Mouse (Mus musculus) fibroblast of lung, adult 2 months (primary cell): ENCODE results near the gene Adamts3.

Experiments used
- DNase-seq: peaks from one replicate; pipeline ENCODE4 v3.0.0-alpha.2; 2011; ENCODE audit warnings: low read depth

Adamts3 gene

DNA sequence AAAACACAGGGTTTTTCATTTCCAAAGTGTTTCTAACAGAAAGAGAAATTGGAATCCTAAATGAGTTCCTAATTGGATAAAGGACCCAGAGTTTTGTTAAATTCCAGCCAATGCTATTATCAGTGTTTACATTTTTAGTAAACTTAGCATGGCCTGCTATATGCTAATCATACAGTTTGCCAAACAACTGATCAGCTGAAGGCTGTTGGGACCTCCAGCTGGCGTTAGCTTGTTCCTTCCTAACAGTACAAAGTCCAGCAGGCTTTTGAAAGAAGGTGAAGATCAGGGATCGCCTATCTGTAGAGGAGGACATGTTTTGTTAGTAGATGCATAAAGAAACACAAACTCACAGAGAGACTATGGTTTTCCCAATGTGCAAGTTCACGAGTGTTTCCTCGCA is 173.7 kb downstream of the Adamts3 start:
- no peak for DNase-seq

DNA sequence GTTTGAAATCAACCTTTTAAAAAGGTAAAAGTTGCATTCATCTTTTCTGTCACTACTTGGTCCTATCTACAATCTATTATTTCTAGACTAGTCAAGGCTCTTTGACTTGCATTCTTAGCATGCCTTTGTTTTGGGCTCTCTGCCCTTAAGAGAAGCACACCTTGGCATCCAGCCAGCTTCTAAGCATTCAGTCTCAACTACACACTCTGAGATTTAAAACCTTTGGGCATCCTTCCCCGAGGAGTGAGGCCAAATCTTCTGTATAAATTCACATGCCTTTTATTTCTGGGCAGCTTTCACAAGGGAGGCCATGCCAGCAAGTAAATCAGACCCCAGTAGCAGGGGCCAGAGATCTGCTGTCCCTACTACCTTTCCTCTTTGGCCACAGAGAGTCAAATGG is 178.9 kb downstream of the Adamts3 start:
- DNase-seq, result peak; percentile 18

DNA sequence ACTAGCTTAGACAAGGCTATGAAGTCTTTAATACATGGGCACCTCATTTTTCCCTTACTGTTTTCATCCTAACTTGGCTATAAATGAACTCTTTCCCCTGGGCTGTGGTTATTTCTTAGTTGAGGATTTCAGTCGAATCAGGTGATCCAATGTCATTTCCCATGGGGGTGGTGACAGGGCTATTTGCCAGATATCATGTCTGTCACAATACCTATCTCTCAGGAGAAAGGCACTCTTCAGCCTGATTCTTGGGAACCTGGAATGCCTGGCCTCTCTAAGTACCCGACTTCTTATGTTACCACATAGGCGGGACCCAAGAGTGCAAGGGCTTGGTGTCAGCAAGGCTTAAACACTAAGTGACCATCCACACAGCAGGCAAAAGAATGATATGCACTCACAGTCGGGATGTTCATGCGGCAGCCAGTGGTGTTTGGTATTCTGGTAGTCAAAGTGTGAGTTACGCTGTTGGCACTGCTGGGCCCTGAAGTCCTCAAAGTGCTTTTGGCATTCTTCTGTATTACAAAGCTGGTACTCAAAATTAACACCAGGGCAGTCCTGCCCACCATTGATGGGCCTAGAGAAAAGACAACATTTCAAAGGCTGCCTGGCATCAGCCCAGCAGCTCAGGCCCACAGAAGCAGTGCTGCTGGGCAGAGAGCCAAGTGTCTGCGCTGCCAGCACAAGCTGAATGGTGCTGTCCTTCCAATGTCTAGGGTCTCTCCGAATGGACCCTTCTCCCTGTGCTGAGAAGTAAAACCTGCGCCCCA is 181.7 kb downstream of the Adamts3 start:
- no peak for DNase-seq

DNA sequence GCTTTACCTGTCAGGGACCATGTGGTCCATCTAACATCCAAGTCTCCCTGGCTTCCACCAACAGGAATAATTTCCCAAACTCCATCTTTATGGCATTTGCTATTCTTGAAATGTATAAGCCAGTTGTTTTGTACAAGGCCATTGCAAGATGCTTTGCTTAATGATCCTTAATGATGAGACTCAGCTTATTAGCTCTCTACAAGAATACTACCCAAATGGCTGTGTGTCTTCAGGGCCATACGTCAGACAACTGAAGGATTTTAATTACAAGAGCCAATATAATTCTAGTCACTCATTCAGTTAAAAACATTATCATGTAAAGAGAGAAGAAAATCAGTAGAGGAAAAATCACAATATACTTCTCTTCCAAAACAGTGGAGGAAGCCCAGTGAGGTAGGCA is 195.3 kb downstream of the Adamts3 start:
- no peak for DNase-seq

DNA sequence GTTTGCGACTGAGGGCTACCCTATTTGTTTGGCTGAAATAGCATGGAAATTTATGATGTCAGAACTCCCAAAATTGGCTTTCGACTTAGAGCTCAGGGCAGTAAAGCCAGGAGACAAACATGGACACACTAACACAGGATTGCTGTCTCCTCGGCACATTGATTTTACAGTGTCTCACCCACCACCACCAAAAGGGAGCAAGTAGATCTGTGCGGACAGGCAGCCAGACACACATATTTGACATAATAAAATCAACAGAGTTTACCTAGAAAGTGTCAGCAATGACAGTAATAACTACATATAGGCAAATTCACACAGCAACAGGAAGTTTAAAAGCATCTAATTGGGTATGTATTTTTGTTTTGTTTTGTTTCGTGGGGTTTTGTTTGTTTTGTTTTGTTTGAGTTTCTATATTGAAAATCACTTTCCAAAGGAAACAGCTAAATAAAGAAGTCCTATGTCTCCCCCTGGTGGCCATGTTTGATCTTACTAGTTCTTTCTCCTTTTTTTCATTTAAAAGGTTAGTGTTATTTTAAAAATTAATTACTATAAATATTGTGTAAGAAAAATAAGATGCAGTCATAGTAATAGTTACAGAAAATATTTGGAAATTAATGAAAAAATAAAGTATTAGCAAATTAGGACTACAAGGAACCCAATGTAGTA is 203.1 kb downstream of the Adamts3 start:
- DNase-seq, result peak; percentile 18

DNA sequence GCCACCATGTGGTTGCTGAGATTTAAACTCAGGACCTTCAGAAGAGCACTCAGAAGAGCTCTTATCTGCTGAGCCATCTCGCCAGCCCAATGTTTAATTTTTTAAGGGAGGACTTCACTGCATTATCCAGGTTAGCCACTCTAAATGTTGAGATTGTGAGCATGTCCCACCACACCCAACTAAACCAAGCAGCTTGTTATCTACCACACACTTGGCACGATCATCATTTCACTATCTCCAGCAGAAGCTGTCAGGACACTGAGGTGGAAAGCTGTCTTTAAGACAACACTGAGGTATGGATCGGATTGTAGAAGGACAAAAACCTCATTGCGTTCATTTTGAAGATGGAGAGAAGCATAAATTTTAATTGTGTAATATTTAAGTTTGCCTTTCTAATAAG is 205.0 kb downstream of the Adamts3 start:
- DNase-seq, result no peak

DNA sequence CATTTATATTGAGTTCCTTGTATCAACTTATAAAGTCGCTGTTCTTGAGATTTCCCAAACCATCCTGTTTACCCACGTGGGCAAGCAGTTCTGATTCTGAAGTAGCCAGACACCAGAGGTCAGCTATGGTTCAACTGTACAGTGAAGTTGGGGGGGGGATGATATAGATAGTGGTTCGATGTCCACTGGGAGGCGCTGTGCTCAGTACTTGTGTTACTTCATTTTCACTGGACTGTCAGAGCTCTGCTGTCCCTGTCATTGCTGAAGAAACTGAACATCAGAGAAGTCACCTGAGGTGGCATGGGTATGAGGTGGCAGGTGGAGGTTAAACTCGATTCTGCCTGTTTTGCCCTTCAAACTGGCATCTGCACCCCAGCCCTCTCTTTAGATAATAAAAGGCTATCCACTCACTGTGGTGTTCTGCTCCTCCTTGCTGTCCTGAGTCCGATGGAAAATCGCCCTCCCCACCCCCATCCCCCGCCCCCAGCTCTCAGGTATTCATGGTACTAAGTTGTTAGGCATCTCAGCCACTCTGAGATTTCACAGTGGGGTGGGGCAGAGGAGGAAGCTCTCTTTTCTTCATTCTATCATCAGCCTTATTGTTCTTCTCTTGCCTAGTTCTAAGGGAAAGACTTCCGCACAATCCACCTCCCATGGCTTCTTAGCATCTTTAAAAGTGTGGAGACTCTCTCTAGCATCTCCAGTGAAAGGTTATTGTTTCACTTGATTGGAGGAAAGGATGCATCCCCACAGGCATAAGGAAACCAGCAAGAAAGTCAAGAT is 208.9 kb downstream of the Adamts3 start:
- no peak for DNase-seq

DNA sequence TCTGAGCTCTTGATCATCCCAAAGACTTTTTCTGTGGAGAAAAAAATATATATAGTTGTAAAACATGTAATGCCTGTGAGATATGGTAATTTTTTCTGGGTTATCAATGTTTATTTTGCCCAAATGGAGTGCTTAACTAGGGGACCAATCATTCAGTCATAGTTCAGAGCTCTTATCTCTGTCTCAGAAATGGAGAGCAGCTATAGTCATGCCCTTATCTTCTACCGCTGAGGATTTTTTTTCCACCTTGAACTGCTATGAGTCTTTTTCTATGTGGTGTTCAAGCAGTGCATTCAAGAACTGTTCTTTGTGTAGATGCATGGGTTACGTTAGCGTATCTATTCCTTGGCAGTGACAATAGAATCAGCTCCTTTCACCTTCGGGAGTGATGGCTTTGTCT is 210.2 kb downstream of the Adamts3 start:
- no peak for DNase-seq

DNA sequence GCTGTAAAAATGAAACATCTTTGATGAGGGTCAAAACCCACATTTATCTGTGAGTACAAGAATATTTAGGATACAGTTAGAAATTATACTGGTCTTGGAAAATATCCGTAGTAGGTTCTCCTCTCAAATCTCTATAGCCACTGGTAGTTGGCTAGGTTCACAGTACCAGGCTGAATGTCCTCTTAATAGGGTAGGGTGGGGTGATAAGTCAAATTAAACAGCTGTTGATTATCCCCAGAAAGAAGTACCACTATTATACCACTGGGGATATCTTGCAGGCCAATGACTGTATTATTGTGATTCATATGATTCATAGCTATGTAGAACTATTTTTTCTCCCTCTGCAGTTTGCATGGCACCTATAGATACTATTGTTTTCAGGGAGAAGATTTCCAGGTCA is 228.8 kb downstream of the Adamts3 start:
- DNase-seq, result no peak

DNA sequence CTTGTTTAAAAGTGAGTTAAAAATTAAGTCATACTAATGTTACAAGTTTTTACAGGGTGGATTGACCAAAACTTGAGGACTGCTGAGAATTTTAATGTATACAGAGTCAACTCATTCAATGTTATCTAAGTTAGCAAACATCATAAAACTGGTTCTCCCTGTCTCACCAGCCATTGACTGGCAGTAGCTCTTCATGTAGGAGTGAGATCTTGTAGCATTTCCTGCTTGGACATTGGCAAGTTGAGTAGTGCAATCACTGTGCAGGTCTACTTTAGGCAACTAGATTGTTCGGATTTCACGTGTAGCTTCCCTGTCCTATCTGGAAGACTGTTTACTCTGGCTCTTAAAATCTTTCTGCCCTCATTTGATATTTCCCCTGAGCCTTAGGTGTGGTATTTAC is 229.3 kb downstream of the Adamts3 start:
- DNase-seq, result no peak

DNA sequence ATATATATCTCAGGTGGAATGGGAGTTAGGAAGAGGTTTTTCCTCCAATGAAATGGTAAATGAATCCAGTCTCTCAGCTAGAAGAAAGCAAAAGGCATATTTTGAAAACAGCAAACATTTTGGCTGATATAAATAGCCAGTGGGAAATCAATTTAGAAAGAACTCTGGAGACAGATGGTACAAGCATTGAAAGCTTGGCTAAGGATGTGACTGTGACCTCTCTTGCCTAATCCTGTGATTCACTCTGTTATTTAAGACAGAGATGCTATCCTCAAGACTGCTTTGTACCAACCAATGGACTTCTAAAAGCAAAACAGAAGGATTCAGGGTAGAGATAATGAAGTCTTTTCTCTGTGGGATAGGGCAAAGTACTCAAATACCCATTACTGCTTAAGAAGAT is 236.2 kb downstream of the Adamts3 start:
- no peak for DNase-seq

DNA sequence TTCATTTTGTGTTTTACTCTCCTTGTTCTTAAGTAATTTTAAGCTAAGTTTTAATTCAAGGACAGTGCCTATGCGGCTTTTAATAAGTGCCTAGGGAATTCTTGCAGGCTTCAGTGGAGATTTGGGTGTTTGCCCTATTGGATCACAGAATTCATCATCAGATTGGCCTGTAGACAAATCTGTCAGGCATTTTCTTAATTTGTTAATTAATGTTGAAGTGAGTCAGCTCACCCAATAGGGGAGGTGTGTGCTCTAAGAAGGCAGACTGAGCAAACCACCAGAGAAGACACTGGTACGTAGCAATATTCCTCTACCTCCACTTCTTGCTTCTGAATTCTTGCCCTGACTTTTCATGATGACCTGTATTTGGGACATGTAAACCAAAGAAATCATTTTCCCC is 247.7 kb downstream of the Adamts3 start:
- DNase-seq, result no peak

DNA sequence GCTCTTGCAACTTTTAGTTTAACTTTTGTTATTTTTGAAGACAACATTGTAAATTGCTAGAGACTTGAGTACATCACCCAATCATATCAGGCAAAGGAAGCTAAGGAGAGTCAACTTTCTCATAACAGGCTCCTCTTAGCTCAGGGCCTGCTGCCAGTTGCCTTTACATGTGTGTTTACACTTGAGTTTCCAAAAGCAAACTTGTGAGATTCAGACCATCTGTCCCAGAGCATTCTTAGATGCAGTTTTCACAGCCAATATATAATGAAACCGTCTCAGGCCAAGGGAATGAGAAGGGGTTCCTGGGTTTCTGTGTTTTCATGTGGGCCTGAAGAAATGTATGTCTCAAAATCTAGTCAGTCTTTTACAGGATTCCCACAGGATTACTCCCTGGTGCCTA is 251.5 kb downstream of the Adamts3 start:
- no peak for DNase-seq
